Mouse (Mus musculus) midbrain, embryonic 16.5 days (tissue): ENCODE data around the gene Palm. TPM values are rescaled to one million over a fixed set of nuclear protein-coding genes. Genes with fewer than 3 reads are reported as not detected.

Experiments used
- ATAC-seq: fragments of 200-750 bp; cut with Nextera tagmentation; 2 replicates; pipeline ENCODE4 v1.8.0; 2017; ENCODE audit warnings: moderate TSS enrichment
- H3K27ac ChIP-seq: fragments of 300-500 bp; sonication (generic); 2 replicates; pipeline ENCODE4 v1.5.1; 2014; ENCODE audit warnings: mild to moderate bottlenecking, low read length, mixed read lengths
- H3K27me3 ChIP-seq: fragments of 300-500 bp; sonication (generic); 2 replicates; pipeline ENCODE4 v1.6.1; 2014; ENCODE audit warnings: low read depth, low read length, mixed read lengths; ENCODE audit not compliant: control insufficient read depth, insufficient read depth
- H3K36me3 ChIP-seq: fragments of 300-500 bp; sonication (generic); 2 replicates; pipeline ENCODE4 v1.6.1; 2014; ENCODE audit warnings: mild to moderate bottlenecking, low read length, moderate library complexity, mixed read lengths; ENCODE audit not compliant: control insufficient read depth, insufficient read depth
- H3K4me1 ChIP-seq: fragments of 300-500 bp; sonication (generic); 2 replicates; pipeline ENCODE4 v1.6.1; 2014; ENCODE audit warnings: mild to moderate bottlenecking, low read length, mixed read lengths; ENCODE audit not compliant: control insufficient read depth, insufficient read depth
- H3K4me2 ChIP-seq: fragments of 300-500 bp; sonication (generic); 2 replicates; pipeline ENCODE4 v1.6.1; 2014; ENCODE audit warnings: mild to moderate bottlenecking, low read length, mixed read lengths
- H3K4me3 ChIP-seq: fragments of 300-500 bp; sonication (generic); 2 replicates; pipeline ENCODE4 v1.5.1; 2014; ENCODE audit warnings: low read depth, mild to moderate bottlenecking, low read length, moderate library complexity, mixed read lengths
- H3K9ac ChIP-seq: fragments of 300-500 bp; sonication (generic); 2 replicates; pipeline ENCODE4 v1.6.1; 2014; ENCODE audit warnings: low read depth, low read length, mixed read lengths
- H3K9me3 ChIP-seq: fragments of 300-500 bp; sonication (generic); replicated peaks from 2 replicates; pipeline ENCODE4 v1.6.1; 2014; ENCODE audit warnings: mild to moderate bottlenecking, low read length, mixed read lengths; ENCODE audit not compliant: control insufficient read depth, poor library complexity, severe bottlenecking
- WGBS: fragments of 180-500 bp; shearing (Covaris S2); extraction: QIAGEN DNeasy Blood & Tissue Kit; methylation state at CpG from one replicate; pipeline ENCODE4 v1.1.7; 2014; 5-methylcytosine and 5-hydroxymethylcytosine counted together
- polyA plus RNA-seq: library from polyadenylated mRNA; unstranded; fragments of >200 nt; fragmentation: Nextera tagmentation; extraction: Ambion mirVana; gene quantifications from 2 replicates; pipeline ENCODE4 v1.2.1, GENCODE M21; 2015

The Palm gene
- polyA plus RNA-seq, 1 experiment from 2014 or later: 333 TPM

DNA sequence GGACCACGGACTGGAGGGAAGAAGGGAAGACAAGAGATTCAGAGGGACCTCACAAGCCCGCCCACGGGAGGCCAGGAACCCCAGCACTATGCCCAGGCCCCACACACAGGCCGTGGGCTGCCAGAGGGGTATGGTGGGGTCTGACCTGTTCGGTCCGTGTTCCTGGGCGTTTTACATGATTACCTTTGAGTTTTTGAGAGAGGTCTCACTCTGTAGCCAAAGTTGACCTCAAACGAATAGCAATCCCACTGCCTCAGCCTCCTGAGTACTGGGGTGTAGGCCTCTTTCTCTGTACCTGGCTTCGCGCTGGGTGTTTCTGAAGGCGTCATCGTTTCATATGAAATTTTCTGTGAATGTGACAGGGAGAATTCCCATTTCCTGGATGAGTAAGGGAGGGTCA is 28.4 kb downstream of the Palm start:
- Histone ChIP-seq H3K36me3 (peaks cover 21% of the 10 kb centered on the region), H3K4me3 (no peak overlapping the region), H3K9me3 (no peaks in the 10 kb centered on the region), H3K9ac (no peak overlapping the region), H3K27me3 (no peaks in the 10 kb centered on the region), H3K27ac (no peak overlapping the region), H3K4me1 (no peaks in the 10 kb centered on the region), H3K4me2 (no peak overlapping the region)
- 89% methylated on average over 12 of the region's 12 CpGs for WGBS
- no peak for ATAC-seq

DNA sequence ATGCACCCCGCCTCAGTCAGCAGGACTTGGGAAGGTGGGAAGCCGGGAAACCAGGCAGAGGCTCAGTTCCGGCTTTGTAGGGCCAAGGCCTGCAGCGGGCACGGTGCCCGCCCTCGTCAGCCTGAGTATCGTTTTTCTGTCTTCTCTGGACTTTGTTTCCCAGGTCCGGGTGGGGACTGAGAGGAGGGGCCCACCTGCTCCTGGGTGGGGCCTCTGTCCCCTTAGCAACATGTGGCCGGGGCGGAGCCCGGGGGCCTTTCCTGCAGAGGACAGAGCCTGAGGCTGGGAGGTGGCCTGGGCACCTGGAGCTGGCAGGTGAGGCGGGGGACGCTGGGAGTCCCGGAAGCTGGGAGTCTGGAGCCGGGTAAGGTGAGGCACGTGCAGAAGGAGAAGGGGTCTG is 29.0 kb downstream of the Palm start:
- Histone ChIP-seq H3K9me3 (0 out of 2 replicates have a peak, but pooled peaks cover 1% of the 10 kb centered on the region), H3K4me2 (no peak overlapping the region), H3K4me1 (no peaks in the 10 kb centered on the region), H3K27me3 (no peaks in the 10 kb centered on the region), H3K36me3 (peaks cover 18% of the 10 kb centered on the region; the same call in 1 of the 2 replicates), H3K27ac (no peak overlapping the region), H3K4me3 (no peak overlapping the region), H3K9ac (peak overlapping the region; percentile 48)
- 33% methylated on average over 17 of the region's 17 CpGs for WGBS
- ATAC-seq: peak; percentile 19; the same call in 1 of the 2 replicates

DNA sequence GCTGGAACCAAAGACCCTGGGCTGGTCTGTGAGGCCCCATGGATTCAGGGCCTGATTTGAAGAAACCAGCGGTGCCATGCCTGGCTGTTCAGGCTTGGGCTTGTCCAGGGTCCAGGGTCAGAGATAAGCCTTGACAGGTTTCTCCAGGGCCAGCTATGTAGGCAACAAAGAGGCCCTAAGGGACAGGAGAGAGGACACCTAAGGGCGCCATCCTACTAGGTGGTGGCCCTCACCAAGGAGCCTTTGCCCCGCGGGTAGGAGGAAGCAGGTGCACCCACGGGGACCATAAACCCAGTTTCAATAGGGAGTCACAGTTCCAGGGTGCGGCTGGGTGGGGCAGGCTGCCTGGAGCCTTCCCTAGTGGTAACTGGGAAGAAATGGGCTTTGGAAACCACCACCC is 29.6 kb downstream of the Palm start:
- Histone ChIP-seq H3K4me1 (no peaks in the 10 kb centered on the region), H3K27me3 (no peaks in the 10 kb centered on the region), H3K4me3 (no peak overlapping the region), H3K9me3 (0 out of 2 replicates have a peak, but pooled peaks cover 2% of the 10 kb centered on the region), H3K9ac (no peak overlapping the region), H3K4me2 (no peak overlapping the region), H3K36me3 (peaks cover 18% of the 10 kb centered on the region; the same call in 1 of the 2 replicates), H3K27ac (no peak overlapping the region)
- ATAC-seq: no peak
- WGBS: 85% methylated on average over 6 of the region's 6 CpGs

DNA sequence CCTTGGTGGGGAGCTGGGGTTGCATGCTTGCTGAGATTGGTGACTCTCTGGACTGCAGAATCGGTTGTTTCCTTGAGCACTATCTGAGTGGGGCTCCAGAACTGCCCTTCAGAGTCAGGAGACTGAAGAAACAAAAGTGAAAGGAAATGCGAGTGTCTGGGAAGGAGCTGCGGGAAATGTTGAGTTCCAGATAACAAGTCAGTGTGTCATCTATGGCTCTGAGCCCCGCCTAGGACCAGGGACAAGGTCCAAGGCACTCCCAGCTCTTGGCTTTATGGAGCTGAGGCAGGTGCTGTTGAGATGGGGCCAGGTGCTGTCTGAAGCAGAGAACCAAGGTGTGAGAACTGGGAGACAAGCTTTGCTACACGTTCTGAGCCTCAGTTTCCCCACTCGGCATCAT is 31.0 kb downstream of the Palm start:
- no peak for ATAC-seq
- 79% methylated on average over 6 of the region's 6 CpGs for whole genome bisulfite sequencing
- Histone ChIP-seq H3K4me2 (no peak overlapping the region), H3K9ac (no peak overlapping the region), H3K4me3 (no peak overlapping the region), H3K27me3 (no peaks in the 10 kb centered on the region), H3K36me3 (peaks cover 12% of the 10 kb centered on the region; the same call in 1 of the 2 replicates), H3K4me1 (no peaks in the 10 kb centered on the region), H3K9me3 (0 out of 2 replicates have a peak, but pooled peaks cover 2% of the 10 kb centered on the region), H3K27ac (no peak overlapping the region)

DNA sequence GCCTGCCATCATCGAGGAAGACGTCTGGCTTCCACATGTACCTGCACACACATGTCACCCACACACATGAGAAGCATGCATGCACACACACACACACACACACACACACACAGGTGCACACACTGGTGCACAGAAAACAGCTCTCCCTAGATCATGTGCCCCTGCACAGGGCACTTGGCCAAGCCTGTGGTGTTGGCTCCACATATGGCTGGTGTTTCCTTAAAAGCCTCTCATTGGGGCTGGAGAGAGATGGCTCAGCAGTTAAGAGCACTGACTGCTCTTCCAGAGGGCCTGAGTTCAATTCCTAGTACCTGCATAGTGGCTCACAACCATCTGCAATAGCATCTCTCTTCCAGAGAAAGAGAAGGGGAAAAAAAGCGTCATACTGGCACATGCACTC is 38.2 kb downstream of the Palm start:
- Histone ChIP-seq H3K4me1 (no peaks in the 10 kb centered on the region), H3K9ac (no peak overlapping the region), H3K36me3 (no peaks in the 10 kb centered on the region), H3K27ac (no peak overlapping the region), H3K9me3 (0 out of 2 replicates have a peak, but pooled peaks cover 2% of the 10 kb centered on the region), H3K27me3 (no peaks in the 10 kb centered on the region), H3K4me3 (no peak overlapping the region), H3K4me2 (no peak overlapping the region)
- WGBS: 89% methylated on average over 3 of the region's 3 CpGs
- no peak for ATAC-seq

DNA sequence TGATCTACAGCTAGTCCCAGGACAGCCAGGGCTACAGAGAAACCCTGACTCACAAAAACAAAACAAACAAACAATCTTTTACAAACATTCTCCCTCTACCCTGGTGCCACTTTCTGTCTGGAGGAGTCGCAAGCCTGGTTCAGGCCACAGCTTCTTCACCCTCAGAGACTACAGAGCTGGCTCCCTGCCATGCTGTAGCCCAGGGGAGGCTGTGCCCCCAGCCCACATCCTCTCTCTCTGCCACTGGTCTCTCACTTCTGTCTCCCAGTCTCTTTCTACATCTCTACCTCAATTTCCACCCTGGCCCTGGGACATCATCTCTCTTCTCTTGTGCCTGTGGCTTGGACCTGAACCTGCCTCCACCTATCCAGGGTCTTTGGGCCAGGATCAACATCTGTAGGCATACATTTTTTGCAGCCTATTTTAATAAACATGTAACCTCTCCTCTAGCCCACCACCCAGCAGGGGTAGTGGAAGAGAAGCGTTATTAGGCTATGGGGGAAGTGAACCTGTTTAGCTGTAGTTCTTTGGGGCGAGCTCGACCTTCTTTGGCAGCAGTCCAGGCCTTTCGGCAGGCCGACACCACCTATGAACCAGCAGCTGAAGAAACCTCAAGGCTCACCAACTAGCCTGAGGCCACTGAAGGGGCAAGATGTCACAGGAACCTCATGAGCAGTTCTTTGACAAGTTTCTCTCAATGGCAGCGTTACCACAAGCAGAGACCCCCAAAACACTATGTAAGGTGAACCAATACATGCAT is 38.8 kb downstream of the Palm start:
- no peaks in the 10 kb centered on the region for H3K27me3 ChIP-seq
- 0 out of 2 replicates have a peak, but pooled peaks cover 2% of the 10 kb centered on the region for H3K9me3 ChIP-seq
- ATAC-seq: no peak
- H3K4me1 ChIP-seq: no peaks in the 10 kb centered on the region
- H3K9ac ChIP-seq: no peak overlapping the region
- WGBS: 76% methylated on average over 7 of the region's 7 CpGs
- H3K27ac ChIP-seq: no peak overlapping the region
- no peak overlapping the region for H3K4me3 ChIP-seq
- H3K36me3 ChIP-seq: no peaks in the 10 kb centered on the region
- no peak overlapping the region for H3K4me2 ChIP-seq

DNA sequence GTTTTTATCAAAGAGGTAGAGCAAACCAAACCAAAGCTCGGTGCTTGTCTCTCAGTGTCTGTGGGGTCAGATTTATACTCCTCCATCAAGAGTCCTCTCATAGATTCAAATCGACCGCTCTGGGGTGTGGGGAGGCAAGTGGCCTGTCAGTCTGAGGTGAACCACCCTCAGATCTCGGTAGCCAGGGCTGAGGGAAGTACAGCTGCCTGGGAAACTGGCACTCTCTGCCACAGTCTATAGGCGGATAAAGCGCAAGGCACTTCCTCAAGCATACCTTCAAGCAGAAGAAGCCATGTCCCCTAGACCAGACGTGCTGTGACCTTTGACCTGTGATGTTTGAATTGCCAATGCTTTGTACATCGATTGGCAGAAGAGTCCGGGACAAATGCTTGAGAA is 39.4 kb downstream of the Palm start:
- ATAC-seq: no peak
- WGBS: 76% methylated on average over 9 of the region's 9 CpGs
- no peaks in the 10 kb centered on the region for H3K4me1 ChIP-seq

DNA sequence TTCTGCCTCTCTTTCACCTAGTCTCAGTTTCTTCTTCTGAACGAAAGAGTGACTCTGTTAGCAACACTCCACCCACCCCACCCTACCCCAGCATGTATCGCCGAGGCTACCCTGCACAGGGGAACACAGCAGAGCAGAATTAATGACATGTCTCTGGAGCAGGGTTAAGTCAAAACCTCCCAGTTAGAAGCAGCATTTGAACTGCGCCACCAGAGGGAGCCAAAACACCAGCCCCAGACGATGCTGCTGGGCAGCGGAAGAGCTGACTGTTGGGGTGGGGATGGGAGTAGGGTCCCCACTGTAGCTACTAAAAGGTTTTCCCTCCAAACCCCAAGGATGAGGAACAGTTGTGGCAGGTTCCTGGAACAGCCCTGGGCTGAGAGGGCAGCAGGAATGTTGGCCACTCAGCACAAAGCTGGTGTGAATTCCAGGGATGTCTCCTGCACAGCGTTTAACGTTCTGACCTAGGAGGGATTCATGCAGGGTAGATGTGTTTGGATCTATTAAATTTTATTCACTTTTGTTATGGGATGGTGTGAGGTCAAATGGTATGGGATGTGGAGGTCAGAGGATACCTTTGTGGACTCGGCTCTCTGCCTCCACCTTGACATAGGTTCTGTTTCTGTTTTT is 41.5 kb downstream of the Palm start:
- peak; percentile 58 for ATAC-seq
- H3K27ac ChIP-seq: no peak overlapping the region
- no peaks in the 10 kb centered on the region for H3K4me1 ChIP-seq
- H3K4me3 ChIP-seq: no peak overlapping the region
- H3K27me3 ChIP-seq: no peaks in the 10 kb centered on the region
- WGBS: 25% methylated on average over 9 of the region's 9 CpGs
- no peak overlapping the region for H3K9ac ChIP-seq
- no peaks in the 10 kb centered on the region for H3K36me3 ChIP-seq
- H3K9me3 ChIP-seq: no peaks in the 10 kb centered on the region
- no peak overlapping the region for H3K4me2 ChIP-seq

More for the DNA sequence above, 39.4 kb downstream of the Palm start:
- Histone ChIP-seq H3K4me3 (no peak overlapping the region), H3K27me3 (no peaks in the 10 kb centered on the region), H3K9me3 (no peaks in the 10 kb centered on the region), H3K4me2 (no peak overlapping the region), H3K27ac (no peak overlapping the region), H3K36me3 (no peaks in the 10 kb centered on the region), H3K9ac (no peak overlapping the region)

DNA sequence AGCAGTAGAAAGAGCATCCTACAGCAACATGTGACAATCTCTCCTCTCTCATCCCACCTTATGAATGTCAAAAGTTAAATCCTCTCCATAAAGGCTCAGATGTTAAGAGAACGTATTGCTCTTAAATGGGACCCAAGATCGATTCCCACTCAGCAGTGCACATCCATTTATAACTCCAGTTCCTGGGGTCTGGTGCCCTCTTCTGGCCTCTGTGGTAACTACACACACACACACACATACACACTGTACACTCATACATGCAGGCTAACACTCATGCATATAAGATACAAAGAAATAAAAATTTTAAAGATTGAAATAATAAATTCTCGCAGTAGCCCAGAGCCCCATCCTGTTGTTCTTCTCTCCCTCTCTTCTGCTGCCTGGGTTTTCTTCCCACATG is 43.5 kb downstream of the Palm start:
- no peak overlapping the region for H3K27ac ChIP-seq

More for the DNA sequence above, 43.5 kb downstream of the Palm start:
- peaks cover 11% of the 10 kb centered on the region for H3K4me1 ChIP-seq
- 94% methylated on average over 3 of the region's 3 CpGs for WGBS
- no peaks in the 10 kb centered on the region for H3K27me3 ChIP-seq
- no peak overlapping the region for H3K4me3 ChIP-seq
- no peak for ATAC-seq
- no peaks in the 10 kb centered on the region for H3K36me3 ChIP-seq
- H3K4me2 ChIP-seq: no peak overlapping the region
- H3K9me3 ChIP-seq: no peaks in the 10 kb centered on the region
- H3K9ac ChIP-seq: no peak overlapping the region
